In genomic region chr12:79060766-79061652, GRCm38 (mm10) we compare ENCODE assay signal across 19 mouse cellular contexts. TPM values are rescaled to one million over a fixed set of nuclear protein-coding genes. Genes with fewer than 3 reads are reported as not detected.
DNase-seq lines count a peak whose midpoint lies in the region; ATAC-seq and TF ChIP-seq lines count a peak whose summit lies in the region.
"Had no signal": no experiment of that assay in that cellular context is flagged by ENCODE, and none has a peak within 500 bp of the region (broad histone marks: within the 10 kb centered on the region; RNA-seq: fewer than 3 reads in every experiment).

No protein-coding gene starts in this region.

- 0 out of 2 replicates have a peak, but pooled peaks cover under 1% of the 10 kb centered on the region for H3K36me3 ChIP-seq in lung, embryonic 14.5 days (ENCODE audit: insufficient read depth)
- H3K36me3 ChIP-seq: forebrain, embryonic 15.5 days had no signal

- ATAC-seq in lung, embryonic 14.5 days (ENCODE audit: insufficient read depth): peak; percentile 35
- ATAC-seq in cerebellum, adult (ENCODE audit: insufficient number of reproducible peaks, low FRiP score, low TSS enrichment): no peak
- ATAC-seq: forebrain, embryonic 15.5 days; midbrain, embryonic 16.5 days had no signal

- no peak overlapping the region for H3K9ac ChIP-seq in lung, embryonic 14.5 days
- H3K9ac ChIP-seq: forebrain, embryonic 15.5 days; neural tube, embryonic 13.5 days had no signal

- H3K27ac ChIP-seq in lung, embryonic 14.5 days (ENCODE audit: low read depth): no peak overlapping the region
- H3K27ac ChIP-seq: forebrain, embryonic 15.5 days; macrophage; neural tube, embryonic 13.5 days had no signal

- H3K4me1 ChIP-seq in lung, embryonic 14.5 days (ENCODE audit: insufficient read depth): no peaks in the 10 kb centered on the region
- H3K4me1 ChIP-seq: forebrain, embryonic 15.5 days; neural tube, embryonic 13.5 days had no signal

- DNase-seq in lung, embryonic 14.5 days: peak; percentile 10
- no peak for DNase-seq in lung, postnatal 25 days (ENCODE audit: low spot score)
- peak; percentile 20 to 33 for DNase-seq in B cell, adult 2 months
- DNase-seq in NIH3T3 (ENCODE audit: low read depth): peak; percentile 5
- DNase-seq in spleen, postnatal 36 days (ENCODE audit: low spot score in 2 of 2): peak; percentile 70 to 72
- DNase-seq in thymus, postnatal 25 days: no peak
- DNase-seq: cerebellum, adult 11-12 months; embryo, embryonic 11 days; heart, adult 18-20 months; heart, postnatal 4 days; kidney, adult 9 months; liver; right cerebral cortex, postnatal 4 days had no signal

- no peak overlapping the region for H3K4me2 ChIP-seq in lung, embryonic 14.5 days
- H3K4me2 ChIP-seq: forebrain, embryonic 15.5 days; neural tube, embryonic 13.5 days had no signal

- TF ChIP-seq CTCF in lung, embryonic 14.5 days (IDR thresholded peaks at IDR 0.05; ENCODE audit: low read depth): no peak

- no peaks in the 10 kb centered on the region for H3K27me3 ChIP-seq in lung, embryonic 14.5 days (ENCODE audit: insufficient read depth, low read length)
- H3K27me3 ChIP-seq: forebrain, embryonic 15.5 days; neural tube, embryonic 13.5 days had no signal

- 71% methylated on average over 7 of the region's 7 CpGs for WGBS in lung, embryonic 14.5 days

- H3K4me3 ChIP-seq in lung, embryonic 14.5 days (ENCODE audit: low read depth, low read length): no peak overlapping the region
- H3K4me3 ChIP-seq: erythroblast, embryonic 14.5 days; forebrain, embryonic 15.5 days; neural tube, embryonic 13.5 days had no signal

- no peaks in the 10 kb centered on the region for H3K9me3 ChIP-seq in lung, embryonic 14.5 days (ENCODE audit: low read depth, low read length)
- H3K9me3 ChIP-seq: forebrain, embryonic 15.5 days; neural tube, embryonic 13.5 days had no signal

RNA-seq across cellular contexts. Expression of gene Pigh, which starts 28.4 kb away (rescaled TPM):
- 23.5 and 24.7 TPM in 2 replicates for polyA plus RNA-seq in lung, embryonic 14.5 days (2014; fragmentation: Nextera tagmentation; extraction: Ambion mirVana)
- polyA plus RNA-seq: erythroblast, embryonic 14.5 days had no signal

RNA-seq across cellular contexts. Expression of gene Plekhh1, which starts 32.0 kb away (rescaled TPM):
- 3.9 and 5.2 TPM in 2 replicates for polyA plus RNA-seq in lung, embryonic 14.5 days (2014; fragmentation: Nextera tagmentation; extraction: Ambion mirVana)
- polyA plus RNA-seq: erythroblast, embryonic 14.5 days had no signal

RNA-seq across cellular contexts. Expression of gene Tmem229b, which starts 53.6 kb away (rescaled TPM):
- polyA plus RNA-seq in lung, embryonic 14.5 days (2014; fragmentation: Nextera tagmentation; extraction: Ambion mirVana): 5.6 and 5.7 TPM in 2 replicates

Comparison
In these comparisons a context has a peak if more than half of its experiments do, and no peak if none do; other contexts are left out.
1. DNase-seq: peak in lung, embryonic 14.5 days (single experiment), B cell, adult 2 months (2 of 2), NIH3T3 (single experiment) and spleen, postnatal 36 days (2 of 2); none in lung, postnatal 25 days (single experiment) and thymus, postnatal 25 days (single experiment).